Mouse (Mus musculus) spleen, adult 2 months (tissue): ENCODE measurements around the gene Reps1.
"Not testable (repeated sequence)": the region's sequence is repeated elsewhere in the genome, so short reads cannot be mapped to it uniquely, and the experiment has no call there.

ENCODE experiments used
- CTCF ChIP-seq: fragments of 200-500 bp; IDR thresholded peaks from 2 replicates; pipeline ENCODE4 v1.5.1; 2011; ENCODE audit warnings: mild to moderate bottlenecking, inconsistent platforms; ENCODE audit not compliant: insufficient read depth, insufficient read length, insufficient replicate concordance; ENCODE audit errors: extremely low read depth
- POLR2A ChIP-seq: fragments of 200-500 bp; IDR thresholded peaks from 2 replicates; pipeline ENCODE4 v1.6.1; 2011; ENCODE audit warnings: low read depth, low read length, inconsistent platforms

DNA sequence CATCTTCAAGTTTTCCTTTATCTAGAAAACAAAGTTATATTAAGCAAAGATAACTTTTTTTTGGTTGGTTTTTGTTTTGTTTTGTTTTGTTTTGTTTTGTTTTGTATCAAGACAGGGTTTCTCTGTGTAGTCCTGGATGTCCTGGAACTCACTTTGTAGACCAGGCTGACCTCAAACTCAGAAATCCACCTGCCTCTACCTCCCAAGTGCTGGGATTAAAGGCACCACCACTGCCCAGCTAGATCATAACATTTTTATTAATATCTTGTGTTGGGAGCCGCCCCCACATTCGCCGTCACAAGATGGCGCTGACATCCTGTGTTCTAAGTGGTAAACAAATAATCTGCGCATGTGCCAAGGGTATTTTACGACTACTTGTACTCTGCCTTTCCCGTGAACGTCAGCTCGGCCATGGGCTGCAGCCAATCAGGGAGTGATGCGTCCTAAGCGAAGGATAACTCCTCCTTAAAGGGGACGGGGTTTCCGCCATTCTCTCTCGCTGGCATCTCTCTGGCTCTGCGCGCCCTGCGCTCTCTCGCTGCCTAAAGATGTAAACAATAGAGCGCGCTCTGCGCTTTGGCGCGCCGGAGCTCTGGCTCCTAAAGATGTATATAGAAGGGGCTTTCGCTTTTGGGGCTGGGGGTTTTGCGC lies 83.3 kb downstream of the Reps1 start:
- not testable (repeated sequence) for TF ChIP-seq CTCF, POLR2A
